Mouse (Mus musculus): ENCODE data around the gene Olfr91.

Gene Olfr91

DNA sequence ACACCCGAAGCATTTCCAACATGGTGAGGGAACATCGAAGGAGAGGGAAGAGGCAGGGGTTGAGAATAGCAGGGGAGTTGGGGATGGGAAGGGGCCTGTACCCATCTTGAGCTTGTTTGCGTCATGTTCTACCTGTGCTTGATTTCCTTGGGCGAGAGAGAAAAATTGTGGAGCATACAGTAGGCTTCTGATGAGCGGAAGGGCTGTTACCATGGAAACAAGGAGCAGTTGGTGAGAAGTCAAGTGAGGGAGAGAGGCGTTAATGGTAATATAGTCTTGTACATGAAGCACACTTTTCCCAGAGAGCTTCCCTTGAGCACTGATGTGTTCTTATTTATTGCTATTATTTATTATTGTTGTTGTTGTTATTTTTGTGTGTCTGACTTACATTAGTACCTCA lies 41.1 kb downstream of the Olfr91 start:
- no peak for DNase-seq

DNA sequence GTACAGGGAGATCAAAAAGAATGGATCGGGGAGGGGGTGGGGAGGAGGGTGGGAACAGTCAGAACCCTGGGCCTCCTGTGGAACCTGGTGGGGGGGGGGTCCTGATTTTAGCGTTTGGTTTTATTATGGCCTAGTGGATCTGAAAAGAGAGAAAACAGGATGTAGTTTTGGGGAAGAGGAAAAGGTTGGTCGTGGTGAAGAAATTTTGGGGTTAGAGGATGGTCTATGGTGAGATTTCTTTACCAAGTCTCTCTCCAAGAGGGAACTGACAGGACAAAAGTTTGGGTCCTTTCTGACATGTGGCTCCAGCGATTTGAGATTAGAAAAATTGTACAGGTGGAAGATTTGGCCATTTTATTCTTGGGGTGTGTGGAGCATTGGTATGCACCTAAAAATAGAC lies 46.3 kb downstream of the Olfr91 start:
- no peak for DNase-seq

DNA sequence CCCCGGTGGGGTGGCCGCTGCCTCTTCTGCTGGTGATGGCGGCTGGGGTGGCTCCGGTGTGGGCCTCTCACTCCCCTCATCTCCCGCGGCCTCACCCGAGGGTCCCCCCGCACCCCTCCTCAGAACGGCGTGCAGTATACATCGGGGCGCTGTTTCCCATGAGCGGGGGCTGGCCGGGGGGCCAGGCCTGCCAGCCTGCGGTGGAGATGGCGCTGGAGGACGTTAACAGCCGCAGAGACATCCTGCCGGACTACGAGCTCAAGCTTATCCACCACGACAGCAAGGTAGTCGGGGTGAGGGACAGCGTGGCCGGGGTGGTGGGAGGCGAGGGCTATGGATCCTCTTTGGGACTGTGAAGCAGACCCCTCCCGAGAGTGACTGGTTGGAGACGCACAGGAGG lies 47.2 kb downstream of the Olfr91 start:
- DNase-seq: no peak

DNA sequence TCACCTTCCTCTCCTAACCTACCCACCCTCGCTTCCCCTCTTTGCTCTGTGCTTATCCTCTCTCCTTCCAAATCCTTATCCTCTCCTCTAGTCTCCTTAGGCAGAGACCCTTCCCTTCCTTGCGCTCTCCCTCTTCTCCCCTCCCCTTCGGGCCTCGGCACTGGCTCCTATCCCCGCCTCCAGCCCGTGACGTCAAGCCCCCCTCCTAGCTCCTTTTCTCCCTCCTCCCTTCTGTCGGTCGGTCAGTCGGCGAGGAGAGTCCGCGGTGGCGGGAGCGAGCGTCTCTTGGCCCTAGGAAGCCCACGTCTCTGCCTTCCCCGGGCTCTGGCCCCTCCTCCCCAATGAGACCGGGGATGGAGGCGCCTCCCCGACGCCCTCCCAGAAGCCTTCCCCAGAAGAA lies 47.7 kb downstream of the Olfr91 start:
- DNase-seq: peak; percentile 56

DNA sequence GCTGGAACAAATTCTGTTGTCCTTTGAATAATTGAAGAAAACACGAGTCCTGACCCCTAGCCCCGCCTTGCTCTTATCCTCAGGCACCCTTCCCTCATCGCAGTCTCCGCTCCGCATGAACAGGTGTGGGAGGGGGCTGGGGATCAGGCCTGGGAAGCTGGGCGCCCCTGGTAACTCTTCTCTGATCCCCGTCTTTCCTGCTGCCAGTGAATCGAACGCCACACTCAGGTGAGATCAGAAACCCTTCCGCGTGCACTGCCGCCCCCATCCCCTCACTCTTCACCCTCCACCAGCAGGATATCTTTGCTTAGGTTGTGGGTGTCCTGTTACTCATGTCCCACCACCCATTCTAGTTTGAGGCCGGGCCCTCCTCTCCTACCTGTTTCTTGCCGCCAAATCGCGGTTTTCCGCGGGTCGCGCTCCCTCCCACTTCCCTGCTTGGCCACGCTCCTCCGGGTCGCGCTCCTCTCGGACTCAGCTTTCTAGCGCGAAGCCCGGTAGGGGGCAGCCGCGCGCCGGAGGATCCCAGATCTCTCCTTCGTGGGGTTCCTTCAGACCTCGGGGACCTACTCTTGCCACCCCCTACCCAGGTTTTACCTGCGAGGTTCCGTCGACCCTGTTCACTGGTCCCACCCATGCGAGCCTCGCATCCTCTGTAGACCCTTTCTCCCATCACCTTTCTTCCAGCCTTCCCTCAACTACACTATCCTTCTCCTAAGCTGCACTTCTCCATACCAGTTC lies 48.3 kb downstream of the Olfr91 start:
- DNase-seq: peak; percentile 40

DNA sequence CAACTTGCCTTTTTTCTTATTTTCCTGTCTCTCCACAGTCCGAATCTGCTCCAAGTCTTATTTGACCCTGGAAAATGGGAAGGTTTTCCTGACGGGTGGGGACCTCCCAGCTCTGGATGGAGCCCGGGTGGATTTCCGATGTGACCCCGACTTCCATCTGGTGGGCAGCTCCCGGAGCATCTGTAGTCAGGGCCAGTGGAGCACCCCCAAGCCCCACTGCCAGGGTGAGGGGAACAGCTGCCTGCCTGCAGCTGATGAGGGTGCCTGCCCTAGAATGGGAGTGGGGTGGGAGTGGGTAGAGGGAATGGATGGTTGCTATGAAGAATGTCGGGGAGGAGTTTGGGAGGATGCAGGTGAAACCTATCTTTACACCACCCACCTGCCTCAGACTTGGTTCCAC lies 49.7 kb downstream of the Olfr91 start:
- no peak for DNase-seq

DNA sequence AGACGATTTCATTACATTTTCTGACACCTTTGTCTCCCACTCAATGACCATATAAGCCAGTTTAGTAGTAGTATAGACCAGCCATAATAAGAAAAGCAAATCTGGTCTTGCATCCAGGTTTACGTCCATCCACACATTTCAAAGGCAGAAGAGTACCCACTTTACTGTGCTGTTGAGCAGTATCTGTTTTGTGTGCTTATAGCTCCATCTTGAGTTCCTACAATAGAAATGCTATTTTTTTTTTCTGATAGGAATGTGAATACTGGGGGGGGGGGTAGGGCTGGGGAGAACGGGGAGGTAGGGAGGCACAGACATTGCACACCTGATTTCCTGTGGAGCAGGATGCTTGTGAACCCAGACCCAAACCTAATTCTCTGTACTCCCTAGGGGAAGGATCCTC lies 50.1 kb downstream of the Olfr91 start:
- no peak for DNase-seq

DNA sequence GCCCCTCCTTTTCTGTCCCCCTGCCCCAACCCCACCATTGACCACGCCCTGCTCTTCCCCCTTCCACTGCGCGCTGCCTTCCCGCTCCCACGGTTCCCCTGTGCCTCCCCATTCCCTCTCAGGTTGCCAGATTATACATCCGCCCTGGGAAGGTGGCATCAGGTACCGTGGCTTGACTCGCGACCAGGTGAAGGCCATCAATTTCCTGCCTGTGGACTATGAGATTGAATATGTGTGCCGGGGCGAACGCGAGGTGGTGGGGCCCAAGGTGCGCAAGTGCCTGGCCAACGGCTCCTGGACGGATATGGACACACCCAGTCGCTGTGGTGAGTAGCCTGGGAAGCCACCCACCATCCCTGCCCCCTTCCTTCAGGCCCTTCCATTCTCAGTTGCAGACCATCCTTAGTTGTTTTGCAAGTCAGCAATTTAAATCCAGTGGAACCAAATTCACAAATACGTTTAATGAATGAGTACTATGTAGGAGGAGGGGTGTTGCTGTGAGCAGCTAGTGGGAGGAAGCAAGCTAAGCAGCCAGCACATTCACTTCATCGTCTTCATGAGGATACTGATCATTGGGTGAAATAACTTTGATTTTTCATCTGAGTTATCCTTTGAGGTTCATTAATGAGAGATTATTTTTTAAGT lies 50.6 kb downstream of the Olfr91 start:
- no peak for DNase-seq

DNA sequence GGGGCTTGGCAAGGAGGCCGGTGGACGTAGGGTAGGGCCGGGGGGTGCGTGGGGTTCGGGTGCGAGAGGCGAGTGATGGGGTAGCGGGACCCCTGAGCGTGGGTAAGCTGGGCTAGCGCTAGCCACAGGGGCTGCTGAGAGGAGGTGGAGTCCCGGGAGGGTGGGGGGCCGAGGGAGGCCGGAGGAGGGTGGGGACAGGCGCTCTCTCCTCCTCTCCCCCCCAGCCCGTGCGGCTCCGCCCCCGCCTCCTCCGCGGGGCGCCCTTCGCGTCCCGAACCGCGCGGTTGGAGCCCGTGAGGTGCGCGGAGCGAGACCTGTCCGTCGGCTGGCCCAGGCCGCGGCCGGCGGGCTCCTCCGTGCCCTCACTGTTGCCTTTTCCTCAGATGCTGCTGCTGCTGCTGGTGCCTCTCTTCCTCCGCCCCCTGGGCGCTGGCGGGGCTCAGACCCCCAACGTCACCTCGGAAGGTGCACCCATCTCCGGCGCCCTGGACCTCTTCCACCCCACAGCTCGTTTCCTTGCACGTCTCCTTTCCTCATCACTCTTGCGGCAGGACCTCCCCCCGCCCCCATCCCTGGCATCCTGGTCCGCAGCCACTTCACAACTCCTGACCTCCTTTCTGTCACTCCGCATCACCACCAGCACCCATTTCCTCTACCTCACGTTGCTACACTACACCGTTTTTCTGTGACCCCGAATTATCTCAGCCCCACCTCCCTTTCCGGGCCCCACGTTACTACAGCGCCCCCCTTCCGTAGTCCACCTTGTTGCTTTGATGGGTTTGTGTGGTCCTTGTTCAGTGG lies 51.6 kb downstream of the Olfr91 start:
- peak; percentile 48 for DNase-seq

DNA sequence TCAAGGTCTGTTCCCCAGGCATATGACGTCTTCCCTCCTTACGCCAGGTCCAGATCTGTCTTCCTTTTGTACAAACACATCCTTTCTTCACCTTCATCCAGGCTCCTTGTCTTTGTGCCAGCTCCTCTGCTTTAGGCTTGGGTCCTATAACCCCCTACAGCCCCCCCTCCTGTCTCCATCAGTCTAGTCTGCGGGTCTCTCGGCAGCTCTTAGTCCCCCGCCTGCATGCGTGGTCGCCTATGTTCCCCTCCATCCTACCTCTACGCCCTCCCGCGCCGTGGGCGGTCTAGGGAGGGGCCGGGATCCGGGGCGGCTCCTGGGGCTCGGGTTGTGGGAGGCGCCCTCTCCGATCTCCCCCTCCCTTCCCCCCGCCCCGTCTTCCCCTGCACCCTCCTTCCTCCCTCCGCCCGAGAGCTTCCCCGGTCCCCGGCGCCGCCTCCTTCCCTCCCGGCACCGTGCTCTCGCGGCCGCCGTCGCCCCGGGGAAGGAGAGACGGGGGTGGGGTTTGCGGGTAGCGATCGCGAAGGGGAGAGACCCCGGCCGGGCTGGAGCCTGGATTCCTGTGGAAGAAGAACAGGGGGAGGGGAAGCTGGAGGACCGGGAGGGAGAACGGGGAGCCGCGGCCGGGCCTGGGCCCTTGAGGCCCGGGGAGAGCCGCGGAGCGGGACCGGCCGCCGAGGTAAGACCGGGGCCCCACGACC lies 52.3 kb downstream of the Olfr91 start, which contains the start of gene Gabbr1:
Gene Gabbr1, plus strand, starts transcription at position 356 of the 701 bp plus-strand sequence.
- DNase-seq: peak; percentile 71

DNA sequence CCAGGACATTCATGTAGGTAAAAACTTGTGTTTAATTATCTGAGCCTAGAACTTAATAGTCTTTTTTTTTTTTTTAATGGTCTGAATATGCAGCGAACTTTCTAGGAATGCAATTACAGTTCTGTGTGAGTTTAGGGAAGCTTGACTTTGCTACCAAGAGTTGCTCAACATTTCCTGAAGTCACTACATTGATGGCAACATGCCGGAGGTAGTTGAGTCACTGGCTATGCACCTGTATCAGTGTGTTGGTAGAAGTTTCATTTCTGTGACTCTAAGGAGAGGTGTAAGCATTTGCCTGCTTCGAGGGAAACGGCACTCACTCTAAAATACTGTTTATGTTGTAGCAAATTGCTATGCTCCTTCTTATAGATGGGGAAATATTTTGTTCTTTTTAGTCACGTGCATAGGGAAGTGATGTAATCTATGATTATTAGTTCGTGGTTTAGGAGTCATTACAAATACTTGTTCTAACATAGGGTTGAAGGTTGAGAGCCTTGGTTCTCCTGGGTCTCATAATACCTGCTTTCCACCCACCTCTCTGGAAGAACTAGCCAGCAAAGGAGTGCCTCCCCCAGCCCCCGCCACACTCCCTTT lies 53.3 kb downstream of the Olfr91 start:
- no peak for DNase-seq

Data from liver (tissue).